Mouse (Mus musculus) cortical plate, adult 2 months (tissue): ENCODE results near the gene Arl5c.

Experiments used
- CTCF ChIP-seq: fragments of 200-500 bp; IDR thresholded peaks from 2 replicates; pipeline ENCODE4 v1.5.1; 2011; ENCODE audit warnings: mild to moderate bottlenecking, control low read depth, low read length; ENCODE audit not compliant: insufficient read depth; ENCODE audit errors: extremely low read depth
- POLR2A ChIP-seq: fragments of 200-500 bp; IDR thresholded peaks from 2 replicates; pipeline ENCODE4 v1.6.1; 2011; ENCODE audit warnings: mild to moderate bottlenecking, low read length, control low read depth; ENCODE audit not compliant: insufficient read depth; ENCODE audit errors: extremely low read depth

GRCm38 (mm10) chr11:97997387-97997960 lies 1.5 kb upstream of the Arl5c start:
- TF ChIP-seq POLR2A = no peak
- TF ChIP-seq CTCF = no peak
